Mouse (Mus musculus): ENCODE measurements at regions not wholly inside any gene's neighbourhood (a gene's known extent, or its start where the extent isn't known, plus 50 kb on each side); places are given as distances from the start of the nearest gene placed in this dataset.

DNA sequence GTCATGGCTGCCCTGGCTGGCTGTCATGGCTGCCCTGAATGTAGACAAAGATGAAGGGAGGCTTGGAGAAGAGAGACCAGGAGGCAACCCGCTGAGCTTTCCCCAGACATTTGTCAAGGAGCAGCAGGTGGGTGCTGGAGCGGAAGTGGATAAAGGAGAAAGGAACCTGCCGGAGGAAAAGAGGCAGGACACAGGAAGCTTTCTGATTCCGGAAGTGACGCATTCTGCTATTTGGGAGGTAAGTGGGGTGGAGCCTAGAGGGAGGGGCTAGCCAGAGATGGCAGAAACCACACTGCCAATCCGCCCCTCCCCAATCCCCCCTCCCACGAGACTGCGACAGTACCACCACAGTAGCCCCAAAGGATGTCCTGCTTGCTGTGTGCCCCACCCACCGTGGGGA lies 80.1 kb downstream of the Gm572 start:
- DNase-seq = no peak

DNA sequence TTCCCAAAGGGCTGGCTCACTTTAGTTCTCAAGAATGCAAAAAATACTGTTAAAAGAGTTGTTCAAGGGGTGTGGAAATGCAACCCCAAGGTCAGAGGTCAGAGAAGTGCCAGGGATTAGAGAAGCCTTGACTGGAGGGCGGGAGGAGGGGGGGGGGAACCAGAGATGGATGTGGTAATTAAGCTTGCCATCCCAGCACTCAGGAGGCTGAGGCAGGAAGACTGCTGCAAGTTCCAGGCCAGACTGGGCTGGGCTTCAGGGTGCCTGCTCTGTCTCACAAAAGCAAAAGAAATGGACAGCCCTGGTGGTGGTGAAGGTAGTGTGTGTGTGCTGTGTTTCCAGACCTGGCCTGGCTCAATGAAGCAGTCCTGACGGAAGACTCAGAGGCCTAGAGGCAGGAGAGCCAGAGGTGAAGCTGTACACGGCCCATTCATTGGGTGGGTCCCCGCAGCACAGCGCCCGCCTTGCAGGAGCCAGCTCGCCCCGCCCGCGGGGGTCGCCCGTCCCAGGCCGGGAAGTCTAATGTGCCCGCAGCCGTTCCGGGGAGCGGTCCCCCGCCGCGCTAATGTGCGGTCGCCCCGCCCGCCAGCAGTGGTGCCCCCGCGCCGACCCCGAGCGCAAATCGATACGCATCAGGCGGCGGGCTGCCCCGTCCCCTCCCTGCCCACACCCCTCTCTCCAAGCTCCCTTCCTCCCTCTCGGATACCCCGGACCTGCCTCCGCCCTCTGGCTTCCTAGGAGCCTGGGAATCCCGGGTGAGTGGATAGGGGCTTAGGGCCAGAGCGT lies 80.1 kb upstream of the Casz1 start:
- no peak for DNase-seq

DNA sequence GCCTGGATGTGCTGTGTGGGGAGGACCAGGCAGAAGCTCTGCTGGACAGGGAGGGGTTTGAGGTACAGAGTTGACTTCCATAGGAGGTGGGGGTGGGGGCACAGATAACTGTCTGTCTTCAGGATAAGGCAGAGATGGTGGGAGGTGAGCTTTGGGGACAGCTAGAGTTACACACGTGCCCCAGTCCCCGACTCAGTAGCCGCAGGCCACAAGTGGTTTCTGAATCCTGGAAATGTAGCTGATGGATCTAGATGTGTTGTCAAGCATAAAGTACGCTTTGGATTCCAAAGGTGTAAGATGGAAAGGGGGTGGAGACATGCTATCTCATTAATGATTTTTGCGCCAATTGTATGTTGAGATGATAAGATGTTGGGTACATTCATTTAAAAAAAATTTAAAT lies 75.4 kb upstream of the Casz1 start:
- DNase-seq = no peak

DNA sequence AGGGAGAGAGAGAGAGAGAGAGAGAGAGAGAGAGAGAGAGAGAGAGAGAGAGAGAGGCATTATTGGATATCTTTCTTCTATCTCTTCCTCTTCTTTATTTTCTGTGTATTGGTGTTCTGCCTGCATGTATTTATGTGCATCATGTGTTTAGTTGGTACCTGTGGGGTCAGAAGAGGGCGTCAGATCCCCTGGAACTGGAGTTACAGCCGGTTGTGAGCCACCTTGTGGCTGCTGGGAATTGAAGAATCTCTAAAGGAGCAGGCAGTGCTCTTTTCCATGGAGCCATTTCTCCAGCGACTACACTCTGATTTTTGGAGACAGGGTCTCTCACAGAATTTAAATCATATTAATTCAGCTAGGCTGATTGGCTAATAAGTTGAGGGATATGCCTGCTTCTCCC lies 72.6 kb upstream of the Casz1 start:
- DNase-seq = no peak

DNA sequence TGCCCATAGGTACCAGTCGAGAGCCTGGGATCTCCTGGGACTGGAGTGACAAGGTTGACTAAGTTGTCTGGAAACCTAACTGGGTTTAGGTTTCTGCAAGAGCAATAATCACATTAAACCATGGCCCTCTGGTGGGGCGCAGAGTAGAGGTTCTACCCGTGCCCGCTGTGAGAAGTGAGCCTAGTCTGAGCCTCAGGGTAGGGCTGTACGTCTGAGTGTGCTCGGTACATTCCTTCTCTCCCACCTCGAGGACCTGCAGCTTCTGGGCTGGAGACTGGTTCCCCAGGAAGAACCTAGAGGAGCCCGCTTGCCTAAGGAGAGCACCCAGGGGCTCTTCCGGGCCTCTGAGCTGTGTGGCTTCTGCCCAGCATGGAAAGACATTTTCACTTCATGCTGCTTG lies 70.2 kb upstream of the Casz1 start:
- DNase-seq = no peak

DNA sequence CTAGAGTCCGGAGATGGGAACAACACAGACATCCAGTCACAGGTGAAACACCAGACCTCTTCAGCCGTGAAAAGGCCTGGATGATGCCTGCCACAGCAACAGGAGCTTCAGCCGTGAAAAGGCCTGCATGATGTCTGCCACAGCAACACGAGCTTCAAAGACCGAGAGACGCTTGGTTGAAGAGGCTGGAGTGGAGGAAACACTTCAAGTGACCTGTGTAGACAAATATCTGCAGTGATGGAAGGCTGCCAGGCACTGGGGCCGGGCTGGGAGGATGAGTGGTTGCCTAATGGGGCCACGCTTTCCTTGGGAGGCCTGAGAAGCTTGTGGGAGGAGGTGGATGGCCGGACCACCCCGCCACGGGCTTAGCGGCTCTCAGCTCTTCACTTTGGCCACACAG lies 69.7 kb upstream of the Casz1 start:
- no peak for DNase-seq

DNA sequence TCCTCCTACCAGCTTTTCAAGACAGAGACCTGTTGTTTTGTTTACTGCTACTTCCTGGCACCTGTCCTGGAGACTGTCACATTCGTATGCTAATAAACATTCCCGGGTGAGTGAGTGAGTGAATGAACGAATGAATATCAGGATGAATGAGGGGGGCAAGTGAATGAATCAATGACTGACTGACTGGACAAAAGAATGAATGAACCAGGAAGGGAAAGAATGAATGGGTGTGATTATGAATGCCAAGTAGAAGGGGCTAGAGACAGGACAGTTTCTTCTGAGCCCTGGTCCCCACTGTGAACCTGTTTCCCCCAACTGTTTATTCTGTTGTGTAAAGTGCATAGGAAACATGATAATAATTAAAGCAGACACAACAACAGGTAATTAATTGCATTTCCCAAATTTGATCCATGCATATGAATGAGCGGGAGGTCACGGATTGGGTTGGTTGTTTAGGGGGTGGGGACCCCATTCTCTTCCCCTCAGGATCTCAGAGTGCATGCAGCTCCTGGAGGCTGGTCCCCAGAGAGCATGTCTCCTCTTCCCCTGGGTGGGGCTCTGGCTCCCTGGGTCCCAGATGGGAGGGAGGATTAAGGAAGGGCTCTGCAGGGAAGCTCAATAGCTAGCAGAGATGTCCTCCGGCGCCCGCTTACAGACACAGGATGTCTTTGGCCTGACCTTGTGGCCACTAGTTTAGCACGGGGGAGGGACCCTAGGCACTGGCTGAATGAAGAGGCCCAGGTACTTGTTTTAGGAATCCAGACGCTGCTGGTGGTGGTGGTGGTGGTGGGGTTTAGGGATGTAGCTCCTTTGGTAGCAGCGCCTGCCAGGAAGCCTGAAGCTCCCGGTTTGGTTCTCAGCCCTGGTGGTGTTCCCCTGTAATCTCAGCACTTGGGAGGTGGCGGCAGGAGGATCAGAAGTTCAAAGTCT lies 65.4 kb upstream of the Casz1 start:
- DNase-seq = no peak

DNA sequence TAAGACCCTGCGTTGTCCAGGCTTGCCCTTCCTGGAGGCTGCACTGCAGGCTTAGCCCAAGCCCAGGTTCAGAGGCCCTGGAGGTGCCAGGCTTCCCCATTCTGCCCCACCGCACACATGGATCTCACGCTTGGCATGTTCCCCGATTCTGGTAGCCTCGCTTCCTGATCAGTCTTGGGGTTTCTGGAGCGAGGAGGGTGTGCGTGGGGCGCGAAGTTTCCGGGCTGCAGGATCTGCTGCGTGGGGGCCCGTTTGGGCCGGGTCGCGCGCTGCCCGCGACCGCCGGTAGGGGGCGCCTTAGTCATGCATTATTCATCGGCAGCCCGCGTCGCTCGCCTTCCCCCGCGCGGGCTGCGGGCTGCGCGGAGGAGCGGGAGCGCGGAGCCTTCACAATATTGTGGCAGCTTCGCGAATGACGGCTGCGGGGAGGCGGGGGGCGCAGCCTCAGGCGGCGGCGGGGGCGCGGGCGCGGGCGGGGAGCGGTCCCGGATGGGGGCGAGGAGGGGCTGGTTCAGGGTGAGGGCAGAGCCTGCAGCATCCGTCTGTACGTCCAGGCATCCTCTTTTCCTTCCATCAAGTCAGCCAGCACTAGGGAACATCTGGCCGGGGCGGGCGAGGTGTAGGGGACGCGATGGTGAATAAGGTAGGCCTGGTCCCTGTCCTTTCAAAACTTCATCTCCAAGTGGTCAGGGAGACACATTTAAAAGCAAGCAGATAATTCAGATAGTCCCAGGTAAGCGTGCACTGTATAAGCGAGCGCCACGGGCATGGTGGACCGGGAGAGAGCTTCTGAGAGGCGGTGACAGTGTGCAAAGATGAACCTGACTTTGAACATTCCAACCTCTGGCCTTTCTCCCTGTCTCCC lies 61.4 kb upstream of the Casz1 start:
- DNase-seq = peak; percentile 74

DNA sequence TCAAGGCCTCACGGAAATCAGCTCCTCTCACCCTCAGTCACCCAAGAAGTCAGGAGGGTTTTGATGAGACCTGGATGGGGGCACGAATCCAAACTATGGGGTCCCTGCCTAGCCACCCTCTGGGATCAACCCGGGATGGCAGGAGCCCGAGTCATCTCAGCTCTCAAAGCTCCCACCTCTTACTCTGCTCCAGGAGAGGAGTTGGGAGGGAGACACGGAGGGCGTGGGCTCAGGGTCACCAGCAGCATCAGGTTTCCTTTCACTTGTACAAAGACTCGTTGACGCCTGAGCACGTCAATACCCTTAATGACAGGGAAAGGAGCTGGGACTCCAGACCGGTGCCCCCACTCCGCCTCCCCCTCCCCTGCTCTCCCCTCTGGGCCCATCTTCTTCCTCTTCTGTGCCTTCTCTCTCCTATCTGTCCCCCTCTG lies 60.8 kb upstream of the Casz1 start:
- no peak for DNase-seq

DNA sequence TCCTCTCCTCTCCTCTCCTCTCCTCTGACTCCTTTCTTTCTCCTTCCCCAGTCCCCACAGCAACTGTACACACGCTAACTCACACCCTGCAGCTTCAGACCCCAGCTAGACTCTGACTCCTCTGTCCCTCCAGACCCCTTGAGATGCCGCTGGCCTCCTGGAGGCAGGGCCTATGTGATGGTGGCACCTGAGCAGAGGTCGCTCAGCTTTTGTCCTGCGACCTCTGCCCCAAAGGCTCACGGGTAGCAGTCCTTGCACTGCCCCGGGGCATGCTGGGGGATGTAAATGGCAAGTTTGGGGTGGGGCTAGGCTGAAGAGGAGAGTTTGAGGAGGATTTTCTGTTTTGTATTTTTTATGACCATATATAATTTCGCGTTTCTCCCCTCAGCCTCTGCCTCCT lies 60.2 kb upstream of the Casz1 start:
- no peak for DNase-seq

DNA sequence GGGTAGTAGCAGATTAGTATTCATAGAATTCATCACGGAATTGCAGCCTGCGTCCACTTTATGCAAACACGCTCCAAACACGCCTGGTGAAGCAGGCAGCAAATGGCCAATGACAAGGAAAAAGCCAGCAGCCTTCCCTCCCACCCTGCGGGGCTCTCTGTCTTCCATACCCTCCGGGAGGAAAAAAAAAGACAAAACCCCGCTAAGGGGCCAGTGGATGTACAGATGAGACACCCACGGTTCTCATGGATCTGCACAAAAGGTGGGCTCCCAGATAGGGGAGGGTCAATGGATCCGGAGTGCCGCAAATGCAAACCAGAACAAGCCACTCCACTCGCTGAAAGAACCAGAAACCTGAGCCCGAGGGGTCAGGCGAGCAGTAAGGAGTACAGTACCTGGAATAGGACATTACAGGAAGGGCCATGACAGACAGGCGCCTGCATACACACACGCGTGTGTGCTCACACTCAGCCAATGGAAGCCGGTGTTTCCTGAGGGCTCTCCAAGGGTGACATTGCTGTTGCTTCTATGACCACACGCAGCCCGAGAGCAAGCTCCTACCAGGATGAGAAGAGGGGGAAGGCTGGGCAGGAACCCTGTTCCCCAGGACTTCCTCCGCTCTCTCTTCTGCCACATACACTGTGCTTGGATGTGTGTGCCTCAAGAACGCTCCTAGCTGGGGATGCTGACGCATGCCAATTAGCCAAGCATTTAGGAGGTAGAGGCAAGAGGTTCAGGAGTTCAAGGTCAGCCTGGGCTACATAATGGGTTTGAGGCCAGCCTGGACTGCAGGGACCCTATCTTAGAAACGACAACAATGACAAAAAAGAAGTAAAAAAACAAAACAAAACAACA lies 57.5 kb upstream of the Casz1 start:
- DNase-seq = no peak

DNA sequence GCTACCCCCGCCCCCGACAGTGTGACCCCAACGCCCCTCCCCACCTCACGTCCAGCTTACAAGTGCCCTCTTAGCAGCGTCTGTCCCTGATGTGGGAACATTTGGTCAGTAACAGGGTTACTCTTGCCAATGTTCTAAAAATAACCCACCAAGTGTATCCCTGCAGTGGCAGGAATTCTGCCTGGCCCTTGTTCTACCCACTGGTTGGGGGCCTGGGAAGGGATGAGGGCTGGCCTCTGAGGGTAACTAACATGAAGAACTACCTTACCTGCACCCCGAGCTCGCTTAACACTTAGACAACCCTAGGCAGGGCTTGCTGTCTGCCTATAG lies 56.9 kb upstream of the Casz1 start:
- no peak for DNase-seq

DNA sequence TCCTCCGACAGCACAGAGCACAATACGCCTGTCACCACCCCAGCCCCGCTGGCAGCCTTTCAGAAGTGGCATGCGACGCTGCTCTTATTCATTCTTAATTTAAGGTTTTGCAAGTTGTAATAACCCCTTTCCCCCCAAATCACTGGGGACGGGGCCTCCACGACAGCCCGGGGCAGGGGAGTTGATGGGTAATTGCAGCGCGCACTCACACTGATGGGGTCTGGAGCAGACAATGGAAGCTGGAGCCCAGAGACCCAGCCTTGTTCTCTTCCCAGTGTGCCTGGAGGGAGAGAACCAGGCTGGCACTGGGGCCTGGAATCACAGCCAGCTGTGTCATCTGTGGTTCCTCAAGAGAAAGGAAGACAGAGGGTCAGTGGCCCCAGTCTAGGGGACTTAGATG lies 54.2 kb upstream of the Casz1 start:
- no peak for DNase-seq

DNA sequence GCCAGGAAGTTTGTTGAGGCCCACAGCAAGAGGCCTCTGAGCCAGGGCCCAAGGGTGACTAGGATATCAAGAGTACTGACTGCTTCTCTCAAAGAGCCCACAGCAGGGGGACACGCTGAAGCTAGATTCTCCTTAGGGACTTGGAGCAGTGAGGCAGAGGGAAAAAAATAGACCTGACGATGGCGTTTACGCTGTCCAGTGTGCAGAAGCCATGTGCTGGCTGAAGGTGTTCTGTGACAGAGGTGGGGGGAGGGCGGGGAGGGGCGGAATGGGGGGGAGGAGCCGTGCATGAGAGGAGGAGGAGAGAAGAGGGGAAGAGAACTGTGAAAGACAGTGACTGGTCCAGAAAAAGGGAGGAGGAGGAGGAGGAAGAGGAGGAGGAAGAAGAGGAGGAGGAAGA lies 52.6 kb upstream of the Casz1 start:
- no peak for DNase-seq

DNA sequence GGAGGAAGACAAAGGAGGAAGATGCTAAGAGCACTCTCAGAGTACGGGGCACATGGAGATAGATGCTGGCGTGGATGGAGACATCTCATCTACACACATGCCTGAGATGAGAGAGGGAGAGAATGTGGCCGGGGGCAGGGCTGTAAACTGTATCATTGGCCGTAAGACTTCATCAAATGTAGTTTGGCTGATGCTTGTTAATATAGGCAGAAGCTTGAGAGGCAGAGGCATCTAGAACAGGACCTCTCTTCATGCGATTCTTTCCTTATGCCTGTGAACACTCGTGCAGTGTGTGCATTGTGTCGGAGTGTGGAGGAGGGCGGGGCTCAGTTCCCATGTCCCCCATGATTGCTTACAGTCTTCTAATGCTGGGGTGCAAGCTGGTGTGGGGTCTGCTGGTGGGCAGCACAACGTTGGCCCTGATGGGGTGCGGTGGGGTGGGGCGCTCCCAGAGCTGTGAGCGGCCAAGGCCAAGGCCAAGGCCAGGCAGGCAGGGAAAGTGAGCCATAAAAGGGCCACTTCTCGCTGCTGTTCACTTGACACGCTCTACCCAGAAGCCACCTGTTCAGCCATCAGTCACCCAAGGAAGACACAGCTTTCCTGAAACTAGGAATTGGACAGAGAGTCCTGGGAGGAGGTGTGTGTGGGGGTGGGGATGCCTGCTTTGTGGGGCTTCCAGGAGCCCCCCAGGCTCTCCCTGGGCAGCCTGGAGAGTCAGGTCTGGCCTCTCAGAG lies 51.7 kb upstream of the Casz1 start:
- DNase-seq = no peak

DNA sequence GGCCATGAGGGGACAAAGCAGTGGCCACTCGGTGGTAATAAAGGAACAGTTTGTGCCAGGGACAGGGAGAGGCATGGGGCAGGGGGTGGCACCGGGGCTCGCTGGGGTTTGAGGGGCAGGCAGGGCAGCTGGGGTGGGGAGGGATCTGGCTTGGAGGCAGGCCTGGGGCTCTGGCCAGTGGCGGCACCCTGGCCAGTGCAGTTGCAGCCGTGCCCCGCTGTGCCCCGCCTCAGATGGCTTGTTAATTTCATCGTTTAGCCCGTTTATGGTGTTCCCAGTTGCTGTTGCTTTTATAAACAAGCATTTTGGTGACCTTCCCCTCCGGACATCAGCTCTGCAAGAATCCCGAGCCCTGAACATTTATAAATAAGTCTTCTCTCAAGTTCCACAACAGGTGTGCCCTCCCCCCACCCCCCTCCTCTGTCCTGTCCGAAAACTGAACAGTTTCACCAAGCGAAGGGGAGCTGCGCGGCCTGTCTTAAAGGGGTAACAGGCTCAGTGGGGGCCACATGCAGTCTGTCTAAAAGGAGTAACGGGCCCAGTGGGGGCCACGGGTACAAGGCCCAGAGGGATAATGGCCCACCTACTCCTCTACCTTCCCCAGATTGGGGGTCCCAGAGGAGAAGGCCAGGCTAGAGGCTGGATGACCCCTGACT lies 51.0 kb upstream of the Casz1 start:
- DNase-seq = no peak

DNA sequence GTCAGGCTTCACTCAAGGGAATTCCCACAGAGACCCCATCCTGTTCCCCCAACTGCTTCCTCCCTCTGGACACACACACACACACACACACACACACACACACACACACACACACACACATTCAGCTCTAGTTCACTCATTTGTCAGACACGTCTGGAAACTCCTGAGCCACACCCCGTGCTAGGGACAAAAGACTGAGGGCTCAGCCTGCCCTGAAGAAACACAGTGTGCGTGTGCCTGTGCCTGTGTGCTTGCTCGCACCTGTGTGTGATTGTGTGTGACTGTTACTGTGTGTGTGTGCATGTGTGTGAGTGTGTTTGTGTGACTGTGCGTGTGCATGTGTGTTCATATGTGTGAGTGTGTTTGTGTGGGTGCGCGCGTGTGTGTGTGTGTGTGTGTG lies 50.4 kb upstream of the Casz1 start:
- DNase-seq = no peak

Measured in right cerebral cortex, postnatal 25 days (tissue).